Mouse (Mus musculus) layer of hippocampus, adult 2 months (tissue): ENCODE data around the gene Olfr575. TPM values are rescaled to one million over a fixed set of nuclear protein-coding genes. Genes with fewer than 3 reads are reported as not detected.
A peak's percentile ranks its signal among the peaks of the same experiment; 100 is the strongest.

Experiments
- DNase-seq, 2 experiments: peaks; one replicate each; pipeline ENCODE4 v3.0.0; 2022; ENCODE audit warnings: low spot score in 2 of 2
- H3K27ac ChIP-seq: fragments of 200-600 bp; 2 replicates; pipeline ENCODE4 v1.8.1; 2022
- H3K4me3 ChIP-seq: fragments of 200-600 bp; 2 replicates; pipeline ENCODE4 v1.8.1; 2022; ENCODE audit warnings: mild to moderate bottlenecking
- CTCF ChIP-seq: fragments of 200-600 bp; conservative IDR thresholded peaks from 2 replicates; pipeline ENCODE4 v1.8.1; 2022; ENCODE audit warnings: antibody characterized with exemption, mild to moderate bottlenecking, moderate library complexity
- long read RNA-seq, 2 experiments: library from polyadenylated mRNA; stranded (forward); transcript quantifications; one replicate each; pipeline ENCODE4 v2.0.0; 2021; ENCODE audit warnings: borderline mapping rate in 2 of 2
- total RNA-seq, 2 experiments: library from RNA; stranded (reverse); gene quantifications; 2 replicates each; pipeline ENCODE4 v1.2.3; 2021

Gene Olfr575
- not detected for total RNA-seq
- long read RNA-seq, experiment 1, result 0 reads
- long read RNA-seq, experiment 2, result 0 reads

DNA sequence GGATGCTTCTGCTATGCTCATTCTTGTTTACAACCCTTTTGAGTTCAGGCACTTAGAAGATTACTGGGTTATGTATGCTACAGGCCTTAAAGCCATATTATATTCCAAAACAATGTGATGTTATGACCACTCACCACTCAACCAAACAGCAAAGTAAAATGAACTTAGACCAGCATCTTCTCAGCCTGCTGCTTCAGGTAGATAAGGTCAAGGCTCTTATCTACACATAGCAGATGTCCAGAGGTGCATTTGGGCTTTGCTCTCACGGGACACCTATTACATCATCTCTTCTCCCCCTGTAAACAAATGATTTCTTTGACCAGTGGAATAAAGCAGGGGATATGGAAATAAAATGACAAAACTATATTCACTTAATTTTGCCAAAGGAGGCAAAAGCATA lies at the start of gene Olfr575:
Gene Olfr575 (minus strand): TSS at position 183 of the 400 bp plus-strand sequence.
- no peak within 1 kb of the TSS for H3K27ac ChIP-seq
- no peak within 1 kb of the TSS for H3K4me3 ChIP-seq
- no peak for TF ChIP-seq CTCF
- DNase-seq, result no peak

DNA sequence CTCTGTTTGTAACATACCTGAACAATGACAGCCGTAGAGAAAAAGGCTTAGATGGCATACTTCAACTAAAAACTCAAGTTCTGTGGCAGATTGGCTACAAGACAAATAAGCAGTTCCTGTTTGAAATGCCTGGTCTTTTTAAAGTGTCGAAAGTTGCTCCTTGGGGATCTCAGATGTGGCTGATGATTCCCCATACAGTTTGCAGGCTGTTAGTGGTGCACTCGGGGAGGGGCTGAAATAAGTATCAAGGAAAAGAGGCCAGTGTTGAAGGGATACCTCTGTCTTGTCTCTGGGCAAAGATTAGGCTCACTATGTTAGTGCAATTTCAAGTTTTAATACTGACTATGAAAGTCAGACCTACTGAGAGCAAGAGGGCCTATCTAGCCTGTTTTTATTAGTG lies 30.6 kb upstream of the Olfr575 start, which contains the start of gene Olfr578:
Gene Olfr578 (minus strand): TSS at position 101 of the 400 bp plus-strand sequence.
- no peak for DNase-seq
- no peak for TF ChIP-seq CTCF
- no peak within 1 kb of the TSS for H3K27ac ChIP-seq
- H3K4me3 ChIP-seq, result no peak within 1 kb of the TSS

DNA sequence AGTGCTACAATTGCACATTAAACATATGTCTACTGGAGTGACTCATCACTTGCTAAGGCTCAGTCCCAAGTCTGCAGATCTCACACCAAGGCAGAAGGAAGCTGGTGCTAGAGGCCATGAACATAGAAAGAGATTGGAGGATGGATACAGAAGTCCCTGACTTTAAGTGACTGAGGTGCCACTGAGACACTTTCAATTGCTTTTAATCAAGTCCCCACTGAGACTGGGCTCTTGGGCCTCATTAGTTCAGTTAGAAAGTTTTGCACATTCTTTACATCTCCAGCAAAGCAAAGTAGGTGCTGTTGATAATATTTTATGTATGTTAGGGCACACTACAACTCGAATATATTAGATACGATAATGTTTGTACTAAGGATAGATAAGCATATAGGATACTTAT lies 17.3 kb upstream of the Olfr575 start, which contains the start of gene Olfr577:
Gene Olfr577 (minus strand): TSS at position 101 of the 400 bp plus-strand sequence.
- no peak for DNase-seq
- TF ChIP-seq CTCF, result no peak

GRCm38 (mm10) chr7:102974399-102974798 lies 15.8 kb upstream of the Olfr575 start:
- TF ChIP-seq CTCF, result no peak
- no peak for DNase-seq
- no peak overlapping the region for H3K27ac ChIP-seq
- no peak overlapping the region for H3K4me3 ChIP-seq

More for the DNA sequence above, 17.3 kb upstream of the Olfr575 start, which contains the start of gene Olfr577:
- no peak within 1 kb of the TSS for H3K27ac ChIP-seq
- H3K4me3 ChIP-seq, result no peak within 1 kb of the TSS

DNA sequence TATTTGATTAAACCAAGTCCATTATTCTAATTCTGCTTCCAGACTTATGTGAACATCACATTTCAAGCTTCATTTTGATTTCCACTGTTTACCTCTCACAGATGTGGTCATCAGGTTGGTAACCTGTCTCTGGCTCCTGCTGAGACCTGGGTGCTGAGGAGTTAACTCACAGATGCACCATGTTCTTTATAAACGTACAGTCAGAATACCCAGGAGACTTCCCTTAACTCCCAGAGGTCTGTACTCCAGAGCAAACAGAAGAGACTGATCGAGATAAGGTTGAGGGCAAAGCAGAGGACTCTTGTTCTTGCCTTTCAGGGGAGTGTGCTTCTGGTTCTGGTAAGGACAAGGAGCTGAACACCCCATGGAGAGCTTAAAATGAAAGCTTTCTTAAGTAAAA lies 3.8 kb upstream of the Olfr575 start, which contains the start of gene Olfr576:
Gene Olfr576 (plus strand): TSS at position 301 of the 400 bp plus-strand sequence.
- no peak for DNase-seq
- no peak for TF ChIP-seq CTCF
- no peak within 1 kb of the TSS for H3K4me3 ChIP-seq
- no peak within 1 kb of the TSS for H3K27ac ChIP-seq

DNA sequence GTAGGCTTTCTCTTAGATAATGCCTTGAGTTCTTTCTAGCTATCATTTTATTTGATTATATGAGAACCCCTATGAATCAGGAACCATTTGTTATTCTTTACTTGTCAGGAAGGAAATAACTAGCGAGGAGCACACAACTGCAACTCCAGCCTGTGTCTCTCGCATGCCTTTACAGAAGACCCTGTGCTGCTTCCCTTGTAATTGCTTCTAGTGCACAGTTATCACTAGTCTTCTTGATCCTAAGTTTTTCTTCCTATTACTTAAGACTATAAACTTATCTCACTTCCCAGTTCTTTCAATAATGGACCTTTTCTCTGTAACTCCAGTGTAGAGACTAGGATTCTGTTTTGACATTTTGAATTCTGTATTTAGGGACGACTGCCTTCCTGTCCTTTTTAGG lies 438 bp downstream of the Olfr575 start:
- TF ChIP-seq CTCF, result no peak
- Histone ChIP-seq H3K4me3 (no peak overlapping the region), H3K27ac (no peak overlapping the region)
- no peak for DNase-seq

- TF ChIP-seq CTCF, result no peak
- no peak overlapping the region for H3K4me3 ChIP-seq
- no peak for DNase-seq
- no peak overlapping the region for H3K27ac ChIP-seq
Measured at GRCm38 (mm10) chr7:102950732-102951131, 7.8 kb downstream of the Olfr575 start.

DNA sequence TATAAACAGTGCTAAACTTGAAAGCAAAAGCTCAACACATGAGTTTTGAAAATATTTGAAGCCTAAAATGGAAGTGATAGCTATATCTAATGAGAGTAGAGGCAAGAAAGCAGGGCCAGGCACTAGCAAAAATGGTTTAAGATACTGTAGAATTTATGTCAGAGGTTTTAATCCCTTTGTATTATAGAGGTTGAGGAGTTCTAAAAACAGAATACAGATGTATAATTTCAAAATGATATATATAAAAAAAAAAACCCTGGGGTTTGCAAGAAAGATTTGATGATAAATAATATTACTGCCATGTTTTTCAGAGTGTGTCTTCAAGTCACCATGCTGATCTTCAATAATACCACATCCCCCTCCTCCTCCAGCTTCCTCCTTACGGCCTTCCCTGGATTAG lies 10.4 kb downstream of the Olfr575 start, which contains the start of gene Olfr574:
Gene Olfr574 (plus strand): TSS at position 301 of the 400 bp plus-strand sequence.
- DNase-seq, result no peak
- no peak within 1 kb of the TSS for H3K27ac ChIP-seq
- H3K4me3 ChIP-seq, result no peak within 1 kb of the TSS
- no peak for TF ChIP-seq CTCF

DNA sequence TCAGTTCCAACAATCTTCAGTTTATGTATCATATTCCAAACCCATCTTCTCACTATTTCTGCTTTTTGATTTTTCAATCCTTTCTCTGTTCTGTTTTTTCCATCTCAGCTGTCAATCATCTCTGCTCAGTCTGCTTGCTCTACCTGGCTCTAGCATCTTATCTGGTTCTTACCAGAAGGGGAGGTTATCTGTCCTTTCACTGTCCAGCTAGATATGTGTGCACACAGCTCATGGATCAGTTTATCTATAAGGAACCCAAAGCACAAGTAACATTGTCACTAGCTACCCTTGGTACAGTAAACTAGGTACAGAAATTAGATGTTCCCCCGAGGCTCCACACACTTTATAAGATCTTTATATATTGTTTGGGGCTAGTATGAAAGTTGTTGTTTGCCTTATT lies 15.2 kb downstream of the Olfr575 start:
- no peak overlapping the region for H3K4me3 ChIP-seq
- no peak for TF ChIP-seq CTCF
- H3K27ac ChIP-seq, result no peak overlapping the region
- no peak for DNase-seq

DNA sequence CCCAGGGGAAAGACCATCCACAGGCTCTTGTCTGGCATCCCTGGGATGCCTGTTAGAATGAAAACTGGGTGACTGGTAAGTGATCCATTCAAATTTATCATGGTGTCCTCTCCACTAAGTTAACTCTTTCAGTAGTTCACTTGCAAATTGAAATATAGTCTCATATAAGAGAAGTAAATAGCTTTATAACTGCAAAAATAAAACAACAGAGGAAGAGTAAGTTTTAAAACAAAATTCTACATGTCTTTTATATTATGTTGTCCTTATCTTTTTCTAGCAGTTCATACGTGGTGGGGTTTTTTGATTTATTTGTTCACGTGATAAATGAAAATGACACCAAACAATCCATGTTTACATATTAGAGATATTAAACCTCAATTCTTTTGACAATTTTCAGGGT lies 16.1 kb downstream of the Olfr575 start, which contains the start of gene Olfr573-ps1:
Gene Olfr573-ps1 (minus strand): TSS at position 101 of the 400 bp plus-strand sequence.
- TF ChIP-seq CTCF, result no peak

GRCm38 (mm10) chr7:102927105-102927504 lies 31.5 kb downstream of the Olfr575 start:
- Histone ChIP-seq H3K4me3 (no peak overlapping the region), H3K27ac (no peak overlapping the region)
- DNase-seq, result no peak
- no peak for TF ChIP-seq CTCF

More for the DNA sequence above, 16.1 kb downstream of the Olfr575 start, which contains the start of gene Olfr573-ps1:
- no peak within 1 kb of the TSS for H3K4me3 ChIP-seq
- DNase-seq, result no peak
- H3K27ac ChIP-seq, result no peak within 1 kb of the TSS

DNA sequence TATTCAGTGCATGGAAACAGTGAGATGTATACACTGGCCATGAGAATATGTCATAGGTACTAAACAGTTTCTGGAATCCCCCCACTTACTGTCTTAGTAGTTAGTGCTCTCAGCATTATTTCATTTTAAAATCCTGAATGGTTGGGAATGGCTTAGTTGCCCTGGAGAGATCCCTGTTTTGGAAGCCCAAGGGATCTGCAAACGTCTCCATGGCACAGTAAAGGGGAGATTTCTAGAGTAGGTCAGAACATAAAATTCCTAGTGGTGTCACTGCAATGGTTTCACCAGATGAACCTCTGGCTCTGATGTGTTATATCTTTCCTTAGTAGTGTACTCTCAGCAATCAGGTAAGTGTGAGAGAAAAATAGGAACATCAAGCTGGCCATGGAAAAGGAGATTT lies 34.5 kb downstream of the Olfr575 start, which contains the start of gene Olfr572:
Gene Olfr572 (plus strand): TSS at position 301 of the 400 bp plus-strand sequence.
- Histone ChIP-seq H3K27ac (no peak within 1 kb of the TSS), H3K4me3 (no peak within 1 kb of the TSS)
- no peak for TF ChIP-seq CTCF
- no peak for DNase-seq

DNA sequence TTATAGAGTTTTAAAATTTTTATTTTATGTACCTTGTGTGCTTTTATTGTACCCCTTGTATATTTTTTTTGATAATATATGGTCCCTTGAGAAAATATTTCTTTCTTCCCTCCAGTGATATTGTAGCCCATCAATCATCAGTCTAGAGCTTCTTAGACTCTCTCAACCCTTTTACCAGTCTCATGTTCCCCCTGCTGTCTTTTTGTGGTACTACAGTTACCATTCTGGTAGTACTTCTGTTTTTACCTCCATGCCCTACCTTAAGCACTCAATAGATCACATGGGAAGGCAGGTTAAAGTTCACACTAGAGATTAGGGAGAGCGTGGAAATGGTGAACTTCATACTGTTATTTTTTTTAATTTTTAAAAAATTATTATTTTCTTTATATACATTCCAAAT lies 38.9 kb downstream of the Olfr575 start:
- DNase-seq, result peak; percentile 6 to 46

More for the DNA sequence above, 38.9 kb downstream of the Olfr575 start:
- peak; percentile 78 for TF ChIP-seq CTCF
- Histone ChIP-seq H3K4me3 (no peak overlapping the region), H3K27ac (no peak overlapping the region)
